Comparison of ENCODE assay signal across 8 mouse cellular contexts in genomic region chr12:33303384-33303770, GRCm38 (mm10).
DNase-seq lines count a peak whose midpoint lies in the region; ATAC-seq and TF ChIP-seq lines count a peak whose summit lies in the region.

No protein-coding gene starts in this region.

- no peak for ATAC-seq in liver, embryonic 11.5 days (replicated peaks; ENCODE audit: low FRiP score)
- no peak; the same call in 1 of the 2 replicates for ATAC-seq in stomach, postnatal 0 days (ENCODE audit: low FRiP score, low TSS enrichment)

- no peaks in the 10 kb centered on the region for H3K36me3 ChIP-seq in hindbrain, embryonic 10.5 days
- H3K36me3 ChIP-seq in liver, embryonic 11.5 days (ENCODE audit: control insufficient read depth, insufficient read depth, low read length): no peaks in the 10 kb centered on the region
- no peaks in the 10 kb centered on the region for H3K36me3 ChIP-seq in stomach, postnatal 0 days (ENCODE audit: control insufficient read depth, insufficient read depth, low read length)

- TF ChIP-seq POLR2A in cerebellum, adult 2 months (IDR thresholded peaks at IDR 0.05; ENCODE audit: borderline replicate concordance, insufficient read depth, low read length): no peak

- peak in 1 of 2 experiments; percentile 28 for DNase-seq in cerebellum, adult 2 months
- no peak for DNase-seq in cerebellum, postnatal 36 days
- DNase-seq in ES-CJ7 (ENCODE audit: low read depth, low spot score): peak; percentile 55
- peak; percentile 14 for DNase-seq in hindbrain, embryonic 10.5 days (ENCODE audit: low spot score)
- no peak for DNase-seq in liver, embryonic 11.5 days (ENCODE audit: low spot score)
- no peak for DNase-seq in stomach, postnatal 0 days (ENCODE audit: low spot score)
- no peak for DNase-seq in right cerebral cortex, postnatal 25 days
- no peak for DNase-seq in urinary bladder, adult 18-20 months (ENCODE audit: low spot score in 2 of 2)

- no peak for TF ChIP-seq EP300 in stomach, postnatal 0 days (optimal IDR thresholded peaks at IDR 0.05)

- no peak overlapping the region for H3K27ac ChIP-seq in cerebellum, adult 2 months (ENCODE audit: insufficient read depth, low read length)
- no peak overlapping the region for H3K27ac ChIP-seq in hindbrain, embryonic 10.5 days
- H3K27ac ChIP-seq in liver, embryonic 11.5 days (ENCODE audit: low read depth, low read length): no peak overlapping the region
- peak overlapping the region; percentile 75 for H3K27ac ChIP-seq in stomach, postnatal 0 days (replicated peaks)

- no peak for TF ChIP-seq CTCF in cerebellum, adult 2 months (IDR thresholded peaks at IDR 0.05; ENCODE audit: borderline replicate concordance, insufficient read depth, low read depth, low read length)
- TF ChIP-seq CTCF in stomach, postnatal 0 days (IDR thresholded peaks at IDR 0.05; ENCODE audit: low read depth): no peak

- H3K4me1 ChIP-seq in cerebellum, adult 2 months (ENCODE audit: control insufficient read depth, insufficient read depth, low read length): peaks cover 3% of the 10 kb centered on the region
- peaks cover 24% of the 10 kb centered on the region for H3K4me1 ChIP-seq in hindbrain, embryonic 10.5 days (replicated peaks)
- peaks cover 7% of the 10 kb centered on the region; the same call in 1 of the 2 replicates for H3K4me1 ChIP-seq in liver, embryonic 11.5 days (replicated peaks; ENCODE audit: control insufficient read depth, insufficient read depth, low read length)
- no peaks in the 10 kb centered on the region for H3K4me1 ChIP-seq in stomach, postnatal 0 days (replicated peaks; ENCODE audit: control insufficient read depth, insufficient read depth)

- H3K27me3 ChIP-seq in cerebellum, adult 2 months (ENCODE audit: control insufficient read depth, insufficient read depth, low read length): no peaks in the 10 kb centered on the region
- H3K27me3 ChIP-seq in hindbrain, embryonic 10.5 days (ENCODE audit: insufficient read depth, poor library complexity, severe bottlenecking): peaks cover 32% of the 10 kb centered on the region
- H3K27me3 ChIP-seq in liver, embryonic 11.5 days (replicated peaks; ENCODE audit: control insufficient read depth, insufficient read depth, low read length): no peaks in the 10 kb centered on the region
- H3K27me3 ChIP-seq in stomach, postnatal 0 days (ENCODE audit: control insufficient read depth, insufficient read depth, low read length): no peaks in the 10 kb centered on the region

- peak overlapping the region; percentile 73 for H3K9ac ChIP-seq in liver, embryonic 11.5 days (ENCODE audit: low read depth, low read length)
- H3K9ac ChIP-seq in stomach, postnatal 0 days (ENCODE audit: low read length): peak overlapping the region; percentile 65; the same call in 1 of the 2 replicates

- peak overlapping the region; percentile 85 for H3K4me3 ChIP-seq in cerebellum, adult 2 months (replicated peaks; ENCODE audit: insufficient read depth, low read depth, low read length)
- peak overlapping the region; percentile 58 for H3K4me3 ChIP-seq in hindbrain, embryonic 10.5 days
- H3K4me3 ChIP-seq in liver, embryonic 11.5 days (ENCODE audit: low read depth, low read length): peak overlapping the region; percentile 58
- H3K4me3 ChIP-seq in stomach, postnatal 0 days (ENCODE audit: low read depth, low read length): peak overlapping the region; percentile 56

- peak overlapping the region; percentile 86 for H3K4me2 ChIP-seq in liver, embryonic 11.5 days
- H3K4me2 ChIP-seq in stomach, postnatal 0 days (replicated peaks; ENCODE audit: low read depth): peak overlapping the region; percentile 82

- WGBS in cerebellum, adult 2 months: 33% methylated on average over 9 of the region's 9 CpGs
- 3% methylated on average over 9 of the region's 9 CpGs for WGBS in hindbrain, embryonic 10.5 days
- 17% methylated on average over 9 of the region's 9 CpGs for WGBS in liver, embryonic 11.5 days
- 5% methylated on average over 9 of the region's 9 CpGs for WGBS in stomach, postnatal 0 days

- H3K9me3 ChIP-seq in hindbrain, embryonic 10.5 days: no peaks in the 10 kb centered on the region
- no peaks in the 10 kb centered on the region for H3K9me3 ChIP-seq in liver, embryonic 11.5 days (ENCODE audit: control insufficient read depth, low read length)
- no peaks in the 10 kb centered on the region for H3K9me3 ChIP-seq in stomach, postnatal 0 days (ENCODE audit: control insufficient read depth, low read length)

Comparison
In these comparisons a context has a peak if more than half of its experiments do, and no peak if none do; other contexts are left out.
1. DNase-seq: peak in ES-CJ7 (single experiment) and hindbrain, embryonic 10.5 days (single experiment); none in cerebellum, postnatal 36 days (0 of 2), liver, embryonic 11.5 days (single experiment), stomach, postnatal 0 days (single experiment), right cerebral cortex, postnatal 25 days (single experiment) and urinary bladder, adult 18-20 months (0 of 2).
2. Peak in every context shown above with its lines, with median percentiles within 50 percentile points of each other: H3K4me3 ChIP-seq.